In the genomic region with DNA sequence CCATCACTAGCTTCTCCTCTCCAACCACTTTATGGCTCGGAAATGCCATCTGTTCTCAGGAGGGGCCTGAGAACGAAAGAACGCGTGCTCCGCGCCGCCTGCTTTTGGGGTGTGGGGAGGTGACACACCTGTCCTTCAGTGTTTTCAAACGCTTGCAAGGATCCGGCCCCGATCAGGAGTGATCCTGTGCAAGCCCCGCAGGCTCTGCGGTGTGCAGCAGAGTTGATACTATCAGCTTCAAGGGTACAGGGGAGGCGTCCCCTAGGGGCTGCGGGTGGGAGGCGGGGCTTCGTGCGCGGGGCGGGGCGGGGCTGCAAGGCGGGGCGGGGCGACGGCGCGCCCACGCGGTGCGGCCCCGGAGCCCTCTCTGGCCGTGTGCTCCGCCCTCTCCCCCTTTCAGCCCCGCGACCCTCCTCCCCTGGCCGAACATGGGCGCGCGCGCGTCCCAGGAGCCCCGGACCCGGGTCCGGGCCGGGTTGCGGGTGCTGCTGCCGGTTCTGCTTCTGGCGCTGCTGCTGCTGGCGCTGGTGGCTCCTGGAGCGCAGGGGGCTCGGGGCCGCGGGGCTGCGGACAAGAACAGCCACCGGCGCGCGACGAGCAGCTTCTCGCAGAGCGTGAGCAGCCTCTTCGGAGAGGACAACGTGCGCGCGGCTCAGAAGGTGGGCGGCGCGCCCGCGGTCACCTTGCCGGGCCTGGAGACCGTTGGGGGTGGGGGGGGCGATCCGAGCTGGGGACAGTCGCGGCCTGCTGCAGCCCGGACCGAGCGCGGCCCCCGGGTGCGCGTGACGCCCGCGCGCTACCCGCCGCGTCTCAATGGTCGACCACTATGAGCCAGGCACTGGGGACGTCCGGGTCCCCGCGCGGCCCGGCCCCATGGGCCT, we compare ENCODE assay signal across 8 mouse cellular contexts. TPM values are rescaled to one million over a fixed set of nuclear protein-coding genes. Genes with fewer than 3 reads are reported as not detected.
DNase-seq lines count a peak whose midpoint lies in the region; ATAC-seq and TF ChIP-seq lines count a peak whose summit lies in the region.

A gene (plus strand): TSS at position 335 of the 881 bp plus-strand sequence.

- H3K4me3 ChIP-seq in kidney, adult 2 months (ENCODE audit: insufficient read depth, low read depth, low read length) = peak within 1 kb of the TSS; percentile 92
- peak within 1 kb of the TSS; percentile 49 for H3K4me3 ChIP-seq in myocyte
- peak within 1 kb of the TSS; percentile 99 for H3K4me3 ChIP-seq in stomach, embryonic 15.5 days (replicated peaks)

- no peaks in the 10 kb centered on the region for H3K27me3 ChIP-seq in kidney, adult 2 months (replicated peaks; ENCODE audit: control insufficient read depth, insufficient read depth, low read length)
- no peaks in the 10 kb centered on the region for H3K27me3 ChIP-seq in myocyte (ENCODE audit: control insufficient read depth, insufficient read depth, insufficient read length)
- no peaks in the 10 kb centered on the region for H3K27me3 ChIP-seq in stomach, embryonic 15.5 days (replicated peaks)

- H3ac ChIP-seq in myocyte (ENCODE audit: control insufficient read depth, insufficient read length) = peak within 1 kb of the TSS; percentile 47

- peaks cover 30% of the 10 kb centered on the region for H3K79me2 ChIP-seq in myocyte (ENCODE audit: control insufficient read depth, insufficient read depth)

- DNase-seq in 3134 (ENCODE audit: extremely low read depth, insufficient read length, low spot score) (peak; percentile 79), liver (peak; percentile 81)
- peak; percentile 91 for DNase-seq in embryo, embryonic 11 days
- DNase-seq in heart, adult 18-20 months = peak; percentile 44 to 77
- DNase-seq in kidney, adult 2 months = peak; percentile 61

- ATAC-seq in activated CD4-positive, CD25-positive, alpha-beta regulatory T cell, adult 4 months = peak; percentile 70
- ATAC-seq in stomach, embryonic 15.5 days (ENCODE audit: insufficient read depth, low FRiP score, low read depth) = peak; percentile 89

- no peaks in the 10 kb centered on the region for H3K36me3 ChIP-seq in kidney, adult 2 months (ENCODE audit: control insufficient read depth, insufficient read depth, low read length)
- H3K36me3 ChIP-seq in myocyte (ENCODE audit: control insufficient read depth, insufficient read depth) = no peaks in the 10 kb centered on the region
- no peaks in the 10 kb centered on the region for H3K36me3 ChIP-seq in stomach, embryonic 15.5 days

- peak within 1 kb of the TSS; percentile 84 for H3K4me2 ChIP-seq in myocyte (ENCODE audit: low read depth)
- H3K4me2 ChIP-seq in stomach, embryonic 15.5 days = peak within 1 kb of the TSS; percentile 85

- no peaks in the 10 kb centered on the region for H3K9me3 ChIP-seq in stomach, embryonic 15.5 days

- TF ChIP-seq CTCF in kidney, adult 2 months (conservative IDR thresholded peaks at IDR 0.05; ENCODE audit: insufficient read depth, insufficient read length, low read depth, low read length) = no peak

- H3K27ac ChIP-seq in kidney, adult 2 months (ENCODE audit: insufficient read depth, low read depth, low read length) = peak within 1 kb of the TSS; percentile 6; the same call in 1 of the 2 replicates
- peak within 1 kb of the TSS; percentile 77 for H3K27ac ChIP-seq in stomach, embryonic 15.5 days

- TF ChIP-seq POLR2A in kidney, adult 2 months (IDR thresholded peaks at IDR 0.05; ENCODE audit: low read depth, low read length) = no peak
- TF ChIP-seq POLR2A in myocyte (IDR thresholded peaks at IDR 0.05; ENCODE audit: insufficient read length, low read depth) = peak; percentile 63

- H3K9ac ChIP-seq in stomach, embryonic 15.5 days = peak within 1 kb of the TSS; percentile 96

- WGBS in kidney, adult 2 months = 1% methylated on average over 95 of the region's 97 CpGs
- WGBS in stomach, embryonic 15.5 days = under 1% methylated on average over 78 of the region's 97 CpGs

- H3K4me1 ChIP-seq in kidney, adult 2 months (ENCODE audit: control insufficient read depth, insufficient read depth, low read length) = peaks cover 6% of the 10 kb centered on the region; the same call in 1 of the 2 replicates
- H3K4me1 ChIP-seq in stomach, embryonic 15.5 days = 0 out of 2 replicates have a peak, but pooled peaks cover 8% of the 10 kb centered on the region

TF ChIP-seq in myocyte, 11 proteins besides CTCF, POLR2A, EP300 and RAD21:
- TF ChIP-seq USF1 (IDR thresholded peaks at IDR 0.05; ENCODE audit: low read depth) = no peak
- peak; percentile 43 for TF ChIP-seq POLR2AphosphoS2 (IDR thresholded peaks at IDR 0.05; ENCODE audit: insufficient read length, low read depth)

RNA-seq across cellular contexts. Expression of the gene that starts here (rescaled TPM):
- polyA plus RNA-seq in activated CD4-positive, CD25-positive, alpha-beta regulatory T cell, adult 4 months (2017; shearing (Covaris generic)) = 10 to 100 TPM; 13.7 to 14.3 TPM
- total RNA-seq in heart, adult 18-20 months (2021) = 10 to 100 TPM; 50.9 to 54.5 TPM
- 12.1 and 13.0 TPM in 2 replicates for polyA plus RNA-seq in kidney, adult 2 months (2012; rRNA removed)
- polyA plus RNA-seq in myocyte (2012; fragmentation: generic; extraction: Trizol) = 24.8 TPM
- 45.5 and 46.6 TPM in 2 replicates for polyA plus RNA-seq in stomach, embryonic 15.5 days (2015; fragmentation: Nextera tagmentation; extraction: Ambion mirVana)

Comparison
In these comparisons a context has a peak if more than half of its experiments do, and no peak if none do; other contexts are left out.
1. Peak in every context shown above with its lines: DNase-seq, ATAC-seq, H3K4me3 ChIP-seq and H3K27ac ChIP-seq.
2. H3K4me3 ChIP-seq: peak in every context shown above with its lines; median percentile 99 in stomach, embryonic 15.5 days; 92 in kidney, adult 2 months; 49 in myocyte.